Mouse (Mus musculus) forebrain, postnatal 0 days (tissue): ENCODE data around the gene Inka2. TPM values are rescaled to one million over a fixed set of nuclear protein-coding genes. Genes with fewer than 3 reads are reported as not detected.

ENCODE experiments used
- ATAC-seq: fragments of 200-750 bp; cut with Nextera tagmentation; 2 replicates; pipeline ENCODE4 v1.8.0; 2017; ENCODE audit warnings: mild to moderate bottlenecking, moderate library complexity
- DNase-seq: peaks from one replicate; pipeline ENCODE4 v3.0.0-alpha.2; 2015
- H3K27ac ChIP-seq: fragments of 300-500 bp; sonication (generic); 2 replicates; pipeline ENCODE4 v1.5.1; 2014; ENCODE audit warnings: low read depth, mild to moderate bottlenecking, antibody characterized with exemption, low read length, moderate library complexity, mixed read lengths
- H3K27me3 ChIP-seq: fragments of 300-500 bp; sonication (generic); 2 replicates; pipeline ENCODE4 v1.6.1; 2014; ENCODE audit warnings: mild to moderate bottlenecking, low read length, mixed read lengths; ENCODE audit not compliant: insufficient read depth
- H3K36me3 ChIP-seq: fragments of 300-500 bp; sonication (generic); 2 replicates; pipeline ENCODE4 v1.6.1; 2014; ENCODE audit warnings: mild to moderate bottlenecking, moderate library complexity; ENCODE audit not compliant: insufficient read depth
- H3K4me1 ChIP-seq: fragments of 300-500 bp; sonication (generic); 2 replicates; pipeline ENCODE4 v1.6.1; 2014; ENCODE audit warnings: antibody characterized with exemption; ENCODE audit not compliant: insufficient read depth
- H3K4me2 ChIP-seq: fragments of 300-500 bp; sonication (generic); 2 replicates; pipeline ENCODE4 v1.6.1; 2014; ENCODE audit warnings: low read depth, mild to moderate bottlenecking, moderate library complexity
- H3K4me3 ChIP-seq: fragments of 300-500 bp; sonication (generic); 2 replicates; pipeline ENCODE4 v1.5.1; 2014; ENCODE audit warnings: low read depth, low read length, mixed read lengths
- H3K9ac ChIP-seq: fragments of 300-500 bp; sonication (generic); 2 replicates; pipeline ENCODE4 v1.6.1; 2014; ENCODE audit warnings: mild to moderate bottlenecking
- H3K9me3 ChIP-seq: fragments of 300-500 bp; sonication (generic); 2 replicates; pipeline ENCODE4 v1.6.1; 2016; ENCODE audit warnings: low read length
- CTCF ChIP-seq: sonication (generic); IDR thresholded peaks from 2 replicates; pipeline ENCODE4 v1.5.1; 2016; ENCODE audit warnings: antibody characterized with exemption, control low read depth, low read depth
- WGBS: fragments of 180-500 bp; shearing (Covaris S2); extraction: QIAGEN DNeasy Blood & Tissue Kit; methylation state at CpG from one replicate; pipeline ENCODE4 v1.1.7; 2014; 5-methylcytosine and 5-hydroxymethylcytosine counted together
- polyA plus RNA-seq: library from polyadenylated mRNA; unstranded; fragments of >200 nt; fragmentation: Nextera tagmentation; extraction: Ambion mirVana; gene quantifications from 2 replicates; pipeline ENCODE4 v1.2.1, GENCODE M21; 2015
- total RNA-seq: library from RNA; depleted of rRNA; stranded (reverse); fragments of >200 nt; gene quantifications from 2 replicates; pipeline ENCODE4 v1.2.3, GENCODE M21; 2014

Gene Inka2
- total and polyA plus RNA-seq, 2 experiments from 2014 or later = 4.2 to 6.9 TPM

- DNase-seq (no peak), ATAC-seq (no peak)
- Histone ChIP-seq H3K36me3 (no peaks in the 10 kb centered on the region), H3K4me1 (no peaks in the 10 kb centered on the region), H3K27me3 (no peaks in the 10 kb centered on the region), H3K27ac (no peak overlapping the region), H3K9ac (no peak overlapping the region), H3K9me3 (no peaks in the 10 kb centered on the region), H3K4me3 (no peak overlapping the region), H3K4me2 (no peak overlapping the region)
- no peak for TF ChIP-seq CTCF
- WGBS = 64% methylated on average over 18 of the region's 18 CpGs
Observed at GRCm38 (mm10) chr3:105716353-105717000, 12.1 kb downstream of the Inka2 start.

GRCm38 (mm10) chr3:105717856-105718555 is 13.6 kb downstream of the Inka2 start:
- H3K9ac ChIP-seq = no peak overlapping the region
- no peaks in the 10 kb centered on the region for H3K36me3 ChIP-seq
- no peak overlapping the region for H3K27ac ChIP-seq
- no peaks in the 10 kb centered on the region for H3K9me3 ChIP-seq
- 61% methylated on average over 11 of the region's 11 CpGs for WGBS
- H3K4me2 ChIP-seq = no peak overlapping the region
- DNase-seq (no peak), ATAC-seq (peak; percentile 45)
- no peak for TF ChIP-seq CTCF
- no peaks in the 10 kb centered on the region for H3K27me3 ChIP-seq
- H3K4me1 ChIP-seq = no peaks in the 10 kb centered on the region
- no peak overlapping the region for H3K4me3 ChIP-seq

GRCm38 (mm10) chr3:105718746-105719145 is 14.3 kb downstream of the Inka2 start:
- no peak for TF ChIP-seq CTCF
- Histone ChIP-seq H3K4me2 (no peak overlapping the region), H3K27ac (no peak overlapping the region), H3K4me1 (no peaks in the 10 kb centered on the region), H3K9me3 (no peaks in the 10 kb centered on the region), H3K27me3 (no peaks in the 10 kb centered on the region), H3K9ac (no peak overlapping the region), H3K4me3 (no peak overlapping the region), H3K36me3 (no peaks in the 10 kb centered on the region)
- 71% methylated on average over 4 of the region's 4 CpGs for WGBS
- DNase-seq (no peak), ATAC-seq (no peak)

- DNase-seq (no peak), ATAC-seq (no peak)
- H3K36me3 ChIP-seq = no peaks in the 10 kb centered on the region
- no peaks in the 10 kb centered on the region for H3K4me1 ChIP-seq
- WGBS = 76% methylated on average over 4 of the region's 4 CpGs
- H3K27me3 ChIP-seq = no peaks in the 10 kb centered on the region
- no peak overlapping the region for H3K27ac ChIP-seq
- TF ChIP-seq CTCF = no peak
- H3K4me2 ChIP-seq = no peak overlapping the region
- no peaks in the 10 kb centered on the region for H3K9me3 ChIP-seq
- no peak overlapping the region for H3K4me3 ChIP-seq
- H3K9ac ChIP-seq = no peak overlapping the region
Observed at GRCm38 (mm10) chr3:105719979-105720378, 15.6 kb downstream of the Inka2 start.

GRCm38 (mm10) chr3:105720514-105720913 is 16.1 kb downstream of the Inka2 start:
- H3K27me3 ChIP-seq = no peaks in the 10 kb centered on the region
- DNase-seq = no peak
- no peak for TF ChIP-seq CTCF
- H3K36me3 ChIP-seq = no peaks in the 10 kb centered on the region
- H3K9ac ChIP-seq = no peak overlapping the region
- ATAC-seq = no peak
- H3K4me3 ChIP-seq = no peak overlapping the region
- no peak overlapping the region for H3K27ac ChIP-seq
- no peaks in the 10 kb centered on the region for H3K9me3 ChIP-seq
- WGBS = 77% methylated on average over 4 of the region's 4 CpGs
- no peak overlapping the region for H3K4me2 ChIP-seq
- no peaks in the 10 kb centered on the region for H3K4me1 ChIP-seq

GRCm38 (mm10) chr3:105721681-105722201 is 17.3 kb downstream of the Inka2 start:
- H3K9ac ChIP-seq = no peak overlapping the region
- H3K36me3 ChIP-seq = no peaks in the 10 kb centered on the region
- 82% methylated on average over 2 of the region's 2 CpGs for WGBS
- H3K27ac ChIP-seq = no peak overlapping the region
- no peak overlapping the region for H3K4me2 ChIP-seq
- H3K4me1 ChIP-seq = no peaks in the 10 kb centered on the region
- H3K9me3 ChIP-seq = no peaks in the 10 kb centered on the region
- no peak overlapping the region for H3K4me3 ChIP-seq
- DNase-seq (no peak), ATAC-seq (no peak)
- no peaks in the 10 kb centered on the region for H3K27me3 ChIP-seq
- TF ChIP-seq CTCF = no peak

GRCm38 (mm10) chr3:105722510-105722909 is 18.1 kb downstream of the Inka2 start:
- DNase-seq (no peak), ATAC-seq (no peak)
- H3K4me2 ChIP-seq = no peak overlapping the region
- no peak overlapping the region for H3K9ac ChIP-seq
- H3K4me1 ChIP-seq = no peaks in the 10 kb centered on the region
- whole genome bisulfite sequencing = 88% methylated on average over 3 of the region's 3 CpGs
- no peak overlapping the region for H3K4me3 ChIP-seq
- H3K36me3 ChIP-seq = no peaks in the 10 kb centered on the region
- no peaks in the 10 kb centered on the region for H3K9me3 ChIP-seq
- no peak overlapping the region for H3K27ac ChIP-seq
- H3K27me3 ChIP-seq = no peaks in the 10 kb centered on the region
- TF ChIP-seq CTCF = no peak
